Mouse (Mus musculus) lung, adult 2 months (tissue): ENCODE measurements around the gene Hist1h3g.

Experiments
- CTCF ChIP-seq: fragments of 200-500 bp; IDR thresholded peaks from 2 replicates; pipeline ENCODE4 v1.5.1; 2011; ENCODE audit warnings: mild to moderate bottlenecking, low read length, control low read depth; ENCODE audit not compliant: insufficient read depth
- POLR2A ChIP-seq: fragments of 200-500 bp; IDR thresholded peaks from 2 replicates; pipeline ENCODE4 v1.6.1; 2011; ENCODE audit warnings: low read depth, mild to moderate bottlenecking, control low read depth, low read length, borderline replicate concordance; ENCODE audit errors: extremely low read depth

DNA sequence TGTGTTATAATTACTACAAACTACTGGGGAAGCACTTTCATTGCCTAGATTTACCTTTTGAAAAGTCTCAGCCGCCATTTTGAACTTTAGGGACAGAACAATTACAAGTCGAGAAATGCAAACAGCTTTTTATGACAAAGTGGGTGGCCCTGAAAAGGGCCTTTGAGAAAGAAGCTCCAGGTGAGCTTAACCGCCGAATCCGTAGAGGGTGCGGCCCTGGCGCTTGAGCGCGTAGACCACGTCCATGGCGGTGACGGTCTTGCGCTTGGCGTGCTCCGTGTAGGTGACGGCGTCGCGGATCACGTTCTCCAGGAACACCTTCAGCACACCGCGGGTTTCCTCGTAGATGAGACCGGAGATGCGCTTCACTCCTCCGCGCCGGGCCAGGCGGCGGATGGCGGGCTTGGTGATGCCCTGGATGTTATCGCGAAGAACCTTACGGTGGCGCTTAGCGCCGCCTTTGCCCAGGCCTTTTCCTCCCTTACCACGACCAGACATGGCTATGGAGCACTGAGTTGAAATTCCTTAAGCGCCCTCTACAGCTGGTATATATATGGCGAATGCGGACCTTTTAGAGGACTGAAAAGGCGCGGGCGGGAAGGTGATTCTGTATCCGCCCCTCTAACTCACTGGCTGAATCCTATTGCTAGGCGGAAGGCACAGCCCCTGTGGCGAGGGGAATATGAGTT is 16.1 kb downstream of the Hist1h3g start, which contains the start of gene Hist1h4f:
- TF ChIP-seq CTCF = 0 out of 2 replicates have a peak, but pooled peaks have one; percentile 12
- TF ChIP-seq POLR2A = peak; percentile 81; the same call in 1 of the 2 replicates
